Mouse (Mus musculus) E14TG2a.4 (cell line): ENCODE measurements at regions not wholly inside any gene's neighbourhood (a gene's known extent, or its start where the extent isn't known, plus 50 kb on each side); places are given as distances from the start of the nearest gene placed in this dataset.

Experiments
- CTCF ChIP-seq: conservative IDR thresholded peaks from 2 replicates; pipeline ENCODE4 v1.5.1; 2014; ENCODE audit warnings: low read length
- NANOG ChIP-seq: IDR thresholded peaks from 2 replicates; pipeline ENCODE4 v1.6.1; 2014; ENCODE audit warnings: borderline replicate concordance, low read length, mixed read lengths
- POU5F1 ChIP-seq: IDR thresholded peaks from 2 replicates; pipeline ENCODE4 v1.6.1; 2014; ENCODE audit warnings: low read length, borderline replicate concordance

DNA sequence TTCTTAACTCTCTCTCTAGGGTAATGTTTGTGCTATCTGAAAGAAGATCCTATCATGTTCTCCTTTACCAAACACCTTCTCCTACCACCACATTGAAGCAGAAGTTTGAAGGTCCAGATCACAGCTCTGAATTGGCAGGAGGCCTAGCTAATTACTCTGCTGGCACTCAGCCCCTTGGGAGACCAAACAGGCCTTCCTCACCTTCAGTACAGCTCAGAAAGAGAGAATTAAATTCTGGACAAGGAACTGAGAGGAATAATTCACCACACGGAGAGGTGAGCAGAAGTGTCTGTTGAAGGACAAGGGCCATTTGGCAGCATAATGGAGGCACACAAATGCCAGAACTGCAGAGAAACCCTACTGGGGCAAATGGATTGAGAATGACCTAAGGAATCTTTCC is 334.6 kb downstream of the Olfr1505 start:
- TF ChIP-seq CTCF (no peak), NANOG (no peak), POU5F1 (no peak)
